Mouse (Mus musculus): ENCODE measurements around the gene H2-M3.
"Not testable (repeated sequence)": the region's sequence is repeated elsewhere in the genome, so short reads cannot be mapped to it uniquely, and the experiment has no call there.

The H2-M3 gene

DNA sequence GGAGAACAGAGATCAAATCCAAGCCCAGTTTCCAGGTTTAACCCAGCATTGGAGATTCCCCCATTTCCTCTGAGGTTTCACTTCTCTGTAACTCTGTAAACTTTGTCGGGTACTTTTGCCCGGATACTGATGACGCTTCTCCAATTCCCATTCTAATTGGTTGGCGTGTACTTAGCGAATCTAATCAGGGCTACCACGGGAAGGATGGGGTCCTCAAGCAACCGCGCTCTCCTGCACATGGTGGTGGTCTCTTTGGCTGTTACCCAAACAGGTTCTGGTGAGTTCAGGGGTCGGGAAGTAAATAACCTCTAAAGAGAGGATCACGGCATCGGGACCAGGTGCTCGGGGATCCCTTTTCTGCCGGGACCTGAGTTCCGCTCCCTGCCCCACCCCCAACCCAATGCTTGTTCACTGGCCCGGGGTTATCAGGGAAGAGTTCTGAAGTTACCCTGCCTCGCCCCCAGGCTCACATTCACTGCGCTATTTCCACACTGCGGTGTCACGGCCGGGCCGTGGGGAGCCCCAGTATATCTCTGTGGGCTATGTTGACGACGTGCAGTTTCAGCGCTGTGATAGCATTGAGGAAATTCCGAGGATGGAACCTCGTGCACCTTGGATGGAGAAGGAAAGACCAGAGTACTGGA, at the start of gene H2-M3:
Gene H2-M3, plus strand, starts transcription at position 163 of the 644 bp plus-strand sequence.
- DNase-seq (ENCODE audit: low spot score in 2 of 2), result peak; percentile 72 to 90

DNA sequence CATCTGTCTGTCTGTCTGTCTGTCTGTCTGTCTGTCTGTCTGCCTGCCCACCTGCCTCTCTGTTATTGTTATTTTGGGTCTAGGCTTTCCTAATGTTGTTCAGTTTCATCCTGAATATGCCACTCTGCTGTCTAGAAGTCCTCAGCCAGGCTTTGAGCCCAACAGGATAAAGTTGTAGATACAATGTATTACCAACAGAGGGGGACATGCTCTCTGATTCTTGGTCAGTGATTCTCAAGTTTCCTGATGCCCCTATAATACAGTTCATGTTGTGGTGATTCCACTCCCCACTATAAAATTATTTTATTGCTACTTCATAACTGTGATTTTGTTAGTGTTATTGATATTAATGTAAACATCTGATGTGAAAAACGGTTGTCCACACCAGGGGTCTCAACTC, 48.1 kb upstream of the H2-M3 start:
- no peak for DNase-seq (ENCODE audit: low spot score in 2 of 2)

- DNase-seq (ENCODE audit: low spot score in 2 of 2), result not testable (repeated sequence)
Measured at GRCm38 (mm10) chr17:37237230-37237629, 32.8 kb upstream of the H2-M3 start, which contains the start of gene Olfr97. Gene Olfr97 (minus strand): TSS chr17:37237330.

GRCm38 (mm10) chr17:37242198-37242597, 27.8 kb upstream of the H2-M3 start:
- no peak for DNase-seq (ENCODE audit: low spot score in 2 of 2)

DNA sequence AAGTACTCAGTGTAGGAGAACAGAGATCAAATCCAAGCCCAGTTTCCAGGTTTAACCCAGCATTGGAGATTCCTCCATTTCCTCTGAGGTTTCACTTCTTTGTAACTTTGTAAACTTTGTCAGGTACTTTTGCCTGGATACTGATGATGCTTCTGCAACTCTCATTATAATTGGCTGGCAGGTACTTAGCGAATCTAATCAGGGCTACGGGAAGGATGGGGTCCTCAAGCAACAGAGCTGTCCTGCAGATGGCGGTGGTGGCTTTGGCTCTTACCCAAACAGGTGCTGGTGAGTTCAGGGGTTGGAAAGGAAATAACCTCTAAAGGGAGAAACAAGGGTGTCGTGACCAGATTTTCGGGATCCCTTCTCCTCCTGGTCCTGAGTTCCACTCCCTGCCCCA, 23.3 kb upstream of the H2-M3 start:
- DNase-seq (ENCODE audit: low spot score in 2 of 2), result no peak

GRCm38 (mm10) chr17:37249460-37249859, 20.6 kb upstream of the H2-M3 start:
- DNase-seq (ENCODE audit: low spot score in 2 of 2), result no peak

- DNase-seq (ENCODE audit: low spot score in 2 of 2), result no peak
Measured at GRCm38 (mm10) chr17:37250544-37250943, 19.5 kb upstream of the H2-M3 start.

DNA sequence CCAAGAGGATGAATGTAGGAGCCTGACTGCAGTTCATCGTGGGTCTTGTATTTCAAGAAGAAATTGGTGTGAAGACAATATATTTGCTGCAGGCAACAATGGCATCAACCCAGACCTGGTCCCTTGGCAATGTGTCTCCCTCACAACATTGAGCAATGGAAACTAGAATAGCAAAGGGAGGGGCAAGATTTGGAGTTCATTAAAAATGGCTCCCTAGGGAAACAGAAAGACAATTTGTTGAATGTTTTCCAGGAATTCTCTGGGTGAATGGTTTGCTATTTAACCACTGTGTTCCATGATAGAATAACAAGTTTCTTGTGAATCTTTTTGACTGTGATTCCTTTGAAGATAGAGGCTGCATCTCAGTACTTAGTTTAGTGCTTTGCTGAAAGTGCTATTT, 6.4 kb upstream of the H2-M3 start, which contains the start of gene Olfr98:
Gene Olfr98, minus strand, starts transcription at position 124 of the 400 bp plus-strand sequence.
- no peak for DNase-seq (ENCODE audit: low spot score in 2 of 2)

GRCm38 (mm10) chr17:37270702-37271092, 677 bp downstream of the H2-M3 start:
- no peak for DNase-seq (ENCODE audit: low spot score in 2 of 2)

GRCm38 (mm10) chr17:37275626-37276248, 5.7 kb downstream of the H2-M3 start:
- DNase-seq (ENCODE audit: low spot score in 2 of 2), result no peak

DNA sequence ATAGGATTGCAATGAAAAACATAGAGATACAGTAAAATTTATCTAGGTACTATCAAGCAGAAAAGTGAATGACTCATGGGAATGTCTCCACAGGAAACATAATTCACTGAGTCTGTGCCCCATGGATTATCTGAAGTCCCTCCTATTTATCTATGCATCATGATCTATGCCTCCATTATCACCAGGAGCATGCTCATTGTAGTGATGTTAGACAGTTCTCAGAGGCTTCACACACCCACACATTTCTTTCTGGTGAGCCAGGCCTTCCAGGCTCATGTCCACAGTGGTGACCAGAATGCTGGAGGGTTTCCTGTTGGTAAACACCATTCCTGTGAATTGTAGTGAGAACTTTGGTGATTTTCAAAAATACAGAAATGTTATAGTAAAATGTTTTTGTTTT, 6.6 kb downstream of the H2-M3 start:
- DNase-seq (ENCODE audit: low spot score in 2 of 2), result no peak

GRCm38 (mm10) chr17:37280331-37280730, 10.3 kb downstream of the H2-M3 start:
- no peak for DNase-seq (ENCODE audit: low spot score in 2 of 2)

GRCm38 (mm10) chr17:37283360-37283759, 13.3 kb downstream of the H2-M3 start, which contains the start of gene Olfr99:
Gene Olfr99 (minus strand): TSS chr17:37283460.
- no peak for DNase-seq (ENCODE audit: low spot score in 2 of 2)

- DNase-seq (ENCODE audit: low spot score in 2 of 2), result no peak
Measured at GRCm38 (mm10) chr17:37304213-37304612, 34.2 kb downstream of the H2-M3 start, which contains the start of gene Olfr101. Gene Olfr101 (minus strand): TSS chr17:37304313.

DNA sequence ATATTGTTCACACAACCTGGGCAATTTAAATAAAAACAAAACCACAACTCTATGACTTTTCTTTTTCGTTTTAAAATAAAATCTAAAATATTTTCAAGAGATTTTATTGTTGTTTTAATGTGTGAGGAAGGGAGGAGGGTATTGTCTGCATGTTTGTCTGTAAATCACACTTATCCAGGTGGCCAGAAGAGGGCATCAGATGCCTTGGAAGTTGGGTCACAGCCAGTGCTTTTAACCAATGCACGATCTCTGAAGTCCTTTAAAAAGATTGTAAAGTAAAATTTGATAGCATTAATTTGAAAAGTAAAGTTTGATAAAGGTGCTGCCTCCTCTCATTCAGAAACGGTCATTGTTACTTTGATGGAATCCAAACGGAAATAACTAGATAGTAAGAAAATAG, 38.5 kb downstream of the H2-M3 start:
- no peak for DNase-seq (ENCODE audit: low spot score in 2 of 2)

GRCm38 (mm10) chr17:37310146-37310699, 40.2 kb downstream of the H2-M3 start:
- no peak for DNase-seq (ENCODE audit: low spot score in 2 of 2)

- DNase-seq (ENCODE audit: low spot score in 2 of 2), result no peak
Measured at GRCm38 (mm10) chr17:37316954-37317353, 46.9 kb downstream of the H2-M3 start, which contains the start of gene Olfr102. Gene Olfr102 (minus strand): TSS chr17:37317054.
